Mouse (Mus musculus): ENCODE measurements around the gene Apod. TPM values are rescaled to one million over a fixed set of nuclear protein-coding genes. Genes with fewer than 3 reads are reported as not detected.

Gene Apod
- polyA plus RNA-seq, 1 experiment from 2014 or later: 77.2 TPM

- no peak overlapping the region for H3K27ac ChIP-seq (replicated peaks)
- 88% methylated on average over 7 of the region's 7 CpGs for WGBS
- no peaks in the 10 kb centered on the region for H3K9me3 ChIP-seq
- no peaks in the 10 kb centered on the region for H3K27me3 ChIP-seq
- H3K9ac ChIP-seq (replicated peaks): no peak overlapping the region
- H3K4me3 ChIP-seq: no peak overlapping the region
- no peak for ATAC-seq (ENCODE audit: low FRiP score, low read depth)
- H3K4me2 ChIP-seq (replicated peaks): no peak overlapping the region
- no peaks in the 10 kb centered on the region for H3K36me3 ChIP-seq
- H3K4me1 ChIP-seq: peaks cover 21% of the 10 kb centered on the region
Observed at GRCm38 (mm10) chr16:31276962-31277361, 37.6 kb downstream of the Apod start.

GRCm38 (mm10) chr16:31276539-31276938 is 38.1 kb downstream of the Apod start:
- Histone ChIP-seq H3K9ac (replicated peaks) (no peak overlapping the region), H3K4me3 (no peak overlapping the region), H3K27me3 (no peaks in the 10 kb centered on the region), H3K36me3 (no peaks in the 10 kb centered on the region), H3K4me1 (peaks cover 21% of the 10 kb centered on the region), H3K27ac (replicated peaks) (no peak overlapping the region), H3K9me3 (no peaks in the 10 kb centered on the region), H3K4me2 (replicated peaks) (no peak overlapping the region)
- no peak for ATAC-seq (ENCODE audit: low FRiP score, low read depth)
- WGBS: 77% methylated on average over 7 of the region's 7 CpGs

GRCm38 (mm10) chr16:31274674-31275460 is 39.7 kb downstream of the Apod start, which contains the start of gene Ppp1r2:
Ppp1r2 (minus strand) TSS chr16:31275277.
- Histone ChIP-seq H3K4me1 (peaks cover 22% of the 10 kb centered on the region), H3K4me3 (peak within 1 kb of the TSS; percentile 76), H3K27me3 (no peaks in the 10 kb centered on the region), H3K36me3 (no peaks in the 10 kb centered on the region), H3K9me3 (no peaks in the 10 kb centered on the region), H3K4me2 (replicated peaks) (peak within 1 kb of the TSS; percentile 75), H3K27ac (replicated peaks) (peak within 1 kb of the TSS; percentile 95), H3K9ac (replicated peaks) (peak within 1 kb of the TSS; percentile 95)
- ATAC-seq (ENCODE audit: low FRiP score, low read depth): peak; percentile 95
- WGBS: under 1% methylated on average over 83 of the region's 83 CpGs

DNA sequence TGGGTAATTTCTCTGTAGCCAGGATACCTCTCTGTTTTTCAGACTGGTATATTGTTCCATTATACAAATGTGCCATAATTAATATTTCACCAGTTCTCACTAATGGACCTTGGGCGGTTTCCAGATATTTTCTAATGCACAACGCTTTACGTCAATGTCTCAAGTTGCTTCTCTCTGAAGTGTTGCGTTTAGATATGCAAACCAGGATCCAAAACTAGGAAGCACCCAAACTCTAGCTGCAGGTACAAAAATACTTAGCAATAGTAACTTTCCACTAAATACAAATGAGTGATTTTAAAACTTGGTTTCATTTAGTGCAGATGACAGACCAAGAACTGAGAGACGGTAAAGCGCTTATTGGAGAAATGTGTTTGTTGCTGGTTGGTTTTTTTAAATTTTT is 40.5 kb downstream of the Apod start:
- Histone ChIP-seq H3K36me3 (no peaks in the 10 kb centered on the region), H3K27me3 (no peaks in the 10 kb centered on the region), H3K4me3 (peak overlapping the region; percentile 76), H3K4me1 (peaks cover 24% of the 10 kb centered on the region), H3K9me3 (no peaks in the 10 kb centered on the region), H3K4me2 (replicated peaks) (peak overlapping the region; percentile 75), H3K9ac (replicated peaks) (peak overlapping the region; percentile 95), H3K27ac (replicated peaks) (no peak overlapping the region)
- WGBS: 9% methylated on average over 6 of the region's 6 CpGs
- no peak for ATAC-seq (ENCODE audit: low FRiP score, low read depth)

- no peak overlapping the region for H3K4me2 ChIP-seq (replicated peaks)
- no peaks in the 10 kb centered on the region for H3K9me3 ChIP-seq
- peaks cover 20% of the 10 kb centered on the region; the same call in 1 of the 2 replicates for H3K36me3 ChIP-seq
- no peak overlapping the region for H3K27ac ChIP-seq (replicated peaks)
- 100% methylated on average over 2 of the region's 2 CpGs for WGBS
- H3K9ac ChIP-seq (replicated peaks): no peak overlapping the region
- no peaks in the 10 kb centered on the region for H3K27me3 ChIP-seq
- peaks cover 3% of the 10 kb centered on the region; the same call in 1 of the 2 replicates for H3K4me1 ChIP-seq
- H3K4me3 ChIP-seq: no peak overlapping the region
- ATAC-seq (ENCODE audit: low FRiP score, low read depth): no peak
Observed at GRCm38 (mm10) chr16:31266692-31267091, 47.9 kb downstream of the Apod start.

- 95% methylated on average over 2 of the region's 2 CpGs for WGBS
- Histone ChIP-seq H3K4me1 (no peaks in the 10 kb centered on the region), H3K9me3 (no peaks in the 10 kb centered on the region), H3K9ac (replicated peaks) (no peak overlapping the region), H3K27ac (replicated peaks) (no peak overlapping the region), H3K4me2 (replicated peaks) (no peak overlapping the region), H3K4me3 (no peak overlapping the region), H3K36me3 (peaks cover 59% of the 10 kb centered on the region), H3K27me3 (no peaks in the 10 kb centered on the region)
- ATAC-seq (ENCODE audit: low FRiP score, low read depth): no peak
Observed at GRCm38 (mm10) chr16:31256151-31256550, 58.5 kb downstream of the Apod start.

DNA sequence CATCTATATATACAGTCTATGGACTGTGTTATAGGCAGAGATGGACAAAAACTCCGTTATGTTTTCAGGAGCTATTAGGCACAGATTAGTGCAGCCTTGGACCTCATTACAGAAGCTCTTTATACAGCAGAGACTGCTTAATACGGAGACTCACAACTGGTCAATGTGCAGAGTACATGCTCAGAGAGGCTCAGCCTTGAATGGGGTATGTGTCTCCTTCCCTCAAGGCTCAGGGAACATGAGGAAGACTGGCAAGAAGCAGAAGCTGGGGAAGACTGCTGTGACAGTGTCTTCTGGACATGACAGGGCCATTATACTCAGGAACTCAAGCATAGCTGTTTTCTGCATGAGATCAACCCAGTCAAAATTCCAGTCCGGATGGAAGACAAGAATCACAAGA is 58.9 kb downstream of the Apod start:
- H3K9ac ChIP-seq (replicated peaks): no peak overlapping the region
- no peaks in the 10 kb centered on the region for H3K27me3 ChIP-seq
- peaks cover 55% of the 10 kb centered on the region for H3K36me3 ChIP-seq
- H3K4me3 ChIP-seq: no peak overlapping the region
- no peak overlapping the region for H3K4me2 ChIP-seq (replicated peaks)
- H3K27ac ChIP-seq (replicated peaks): no peak overlapping the region
- ATAC-seq (ENCODE audit: low FRiP score, low read depth): no peak
- H3K4me1 ChIP-seq: no peaks in the 10 kb centered on the region
- WGBS: 71% methylated on average over 3 of the region's 3 CpGs
- H3K9me3 ChIP-seq: no peaks in the 10 kb centered on the region

- ATAC-seq (ENCODE audit: low FRiP score, low read depth): no peak
- Histone ChIP-seq H3K9me3 (no peaks in the 10 kb centered on the region), H3K4me1 (no peaks in the 10 kb centered on the region), H3K4me2 (replicated peaks) (no peak overlapping the region), H3K27ac (replicated peaks) (no peak overlapping the region), H3K4me3 (no peak overlapping the region), H3K27me3 (no peaks in the 10 kb centered on the region), H3K9ac (replicated peaks) (no peak overlapping the region), H3K36me3 (peaks cover 8% of the 10 kb centered on the region; the same call in 1 of the 2 replicates)
- 90% methylated on average over 3 of the region's 3 CpGs for WGBS
Observed at GRCm38 (mm10) chr16:31249401-31249800, 65.2 kb downstream of the Apod start.

GRCm38 (mm10) chr16:31248717-31249116 is 65.9 kb downstream of the Apod start:
- peaks cover 8% of the 10 kb centered on the region; the same call in 1 of the 2 replicates for H3K36me3 ChIP-seq
- ATAC-seq (ENCODE audit: low FRiP score, low read depth): no peak
- no peaks in the 10 kb centered on the region for H3K4me1 ChIP-seq
- no peak overlapping the region for H3K4me3 ChIP-seq
- H3K9ac ChIP-seq (replicated peaks): no peak overlapping the region
- WGBS: 88% methylated on average over 13 of the region's 13 CpGs
- no peaks in the 10 kb centered on the region for H3K27me3 ChIP-seq
- H3K27ac ChIP-seq (replicated peaks): no peak overlapping the region
- no peak overlapping the region for H3K4me2 ChIP-seq (replicated peaks)
- H3K9me3 ChIP-seq: no peaks in the 10 kb centered on the region

GRCm38 (mm10) chr16:31247442-31247841 is 67.2 kb downstream of the Apod start:
- H3K4me3 ChIP-seq: no peak overlapping the region
- no peak overlapping the region for H3K9ac ChIP-seq (replicated peaks)
- peaks cover 4% of the 10 kb centered on the region; the same call in 1 of the 2 replicates for H3K36me3 ChIP-seq
- H3K27ac ChIP-seq (replicated peaks): no peak overlapping the region
- H3K9me3 ChIP-seq: no peaks in the 10 kb centered on the region
- WGBS: 84% methylated on average over 7 of the region's 7 CpGs
- no peak overlapping the region for H3K4me2 ChIP-seq (replicated peaks)
- no peaks in the 10 kb centered on the region for H3K27me3 ChIP-seq
- ATAC-seq (ENCODE audit: low FRiP score, low read depth): no peak
- H3K4me1 ChIP-seq: no peaks in the 10 kb centered on the region
